Mouse (Mus musculus) kidney, adult 9 months (tissue): ENCODE measurements around the gene Pou3f3.

Experiments used
- DNase-seq: peaks from one replicate; pipeline ENCODE4 v3.0.0; 2022

The Pou3f3 gene

GRCm38 (mm10) chr1:42695578-42695915 lies at the start of gene Pou3f3:
TSS of gene Pou3f3 (plus strand) at chr1:42695768.
- DNase-seq, result peak; percentile 95

- no peak for DNase-seq
Observed at GRCm38 (mm10) chr1:42648366-42648935, 47.1 kb upstream of the Pou3f3 start.

- no peak for DNase-seq
Observed at GRCm38 (mm10) chr1:42651461-42651860, 44.1 kb upstream of the Pou3f3 start.

- DNase-seq, result no peak
Observed at GRCm38 (mm10) chr1:42667546-42667945, 28.0 kb upstream of the Pou3f3 start.

GRCm38 (mm10) chr1:42680673-42681072 lies 14.9 kb upstream of the Pou3f3 start:
- DNase-seq, result no peak

- no peak for DNase-seq
Observed at GRCm38 (mm10) chr1:42681762-42682161, 13.8 kb upstream of the Pou3f3 start.

GRCm38 (mm10) chr1:42683861-42684260 lies 11.7 kb upstream of the Pou3f3 start:
- peak; percentile 13 for DNase-seq

GRCm38 (mm10) chr1:42684345-42684744 lies 11.2 kb upstream of the Pou3f3 start:
- DNase-seq, result peak; percentile 29

- DNase-seq, result peak; percentile 51
Observed at GRCm38 (mm10) chr1:42684783-42685182, 10.8 kb upstream of the Pou3f3 start.

- peak; percentile 13 for DNase-seq
Observed at GRCm38 (mm10) chr1:42685321-42685960, 10.1 kb upstream of the Pou3f3 start.

- DNase-seq, result peak; percentile 33
Observed at GRCm38 (mm10) chr1:42686194-42687131, 9.1 kb upstream of the Pou3f3 start.

- no peak for DNase-seq
Observed at GRCm38 (mm10) chr1:42687271-42687670, 8.3 kb upstream of the Pou3f3 start.

GRCm38 (mm10) chr1:42687756-42688540 lies 7.6 kb upstream of the Pou3f3 start:
- peak; percentile 13 for DNase-seq

GRCm38 (mm10) chr1:42688541-42689125 lies 6.9 kb upstream of the Pou3f3 start:
- DNase-seq, result no peak

- DNase-seq, result peak; percentile 17
Observed at GRCm38 (mm10) chr1:42690024-42690575, 5.5 kb upstream of the Pou3f3 start.

GRCm38 (mm10) chr1:42691202-42692170 lies 4.1 kb upstream of the Pou3f3 start:
- DNase-seq, result peak; percentile 78

GRCm38 (mm10) chr1:42692221-42692620 lies 3.3 kb upstream of the Pou3f3 start:
- no peak for DNase-seq

- peak; percentile 42 for DNase-seq
Observed at GRCm38 (mm10) chr1:42693101-42693715, 2.4 kb upstream of the Pou3f3 start.

- DNase-seq, result peak; percentile 69
Observed at GRCm38 (mm10) chr1:42693852-42694251, 1.7 kb upstream of the Pou3f3 start.

- DNase-seq, result peak; percentile 67
Observed at GRCm38 (mm10) chr1:42694290-42694664, 1.3 kb upstream of the Pou3f3 start.
